Mouse (Mus musculus): ENCODE data around the gene Gm26620.
A peak's percentile ranks its signal among the peaks of the same experiment; 100 is the strongest.

The Gm26620 gene

GRCm38 (mm10) chr1:170884978-170885561, at the start of gene Gm26620, which contains the start of gene Dusp12:
TSS of gene Gm26620 (plus strand) at chr1:170885065.
TSS of gene Dusp12 (minus strand) at chr1:170885540.
- DNase-seq (ENCODE audit: low read depth, low spot score): peak; percentile 85

GRCm38 (mm10) chr1:170839685-170840084, 45.2 kb upstream of the Gm26620 start:
- DNase-seq (ENCODE audit: low read depth, low spot score): peak; percentile 37

DNA sequence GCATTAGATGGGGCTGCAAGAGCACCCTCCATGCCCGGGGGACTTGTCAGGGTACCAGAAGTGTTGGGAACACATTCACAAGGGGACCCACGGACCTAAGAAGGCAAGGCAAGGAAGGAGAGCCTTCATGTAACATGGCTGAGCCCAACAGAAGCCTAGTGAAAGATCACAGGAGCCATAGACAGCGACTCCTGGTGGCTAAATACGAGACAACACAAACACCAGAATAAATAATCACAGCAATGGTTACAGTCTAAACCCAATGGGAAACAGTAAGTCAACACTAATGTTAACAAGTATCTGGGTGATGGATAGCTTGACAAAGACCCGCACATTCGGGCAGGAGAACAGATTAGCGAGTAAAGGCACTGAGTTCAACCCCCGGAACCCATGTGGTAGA, 40.5 kb upstream of the Gm26620 start:
- DNase-seq (ENCODE audit: low read depth, low spot score): no peak

- no peak for DNase-seq (ENCODE audit: low read depth, low spot score)
Observed at GRCm38 (mm10) chr1:170845448-170846307, 39.2 kb upstream of the Gm26620 start.

DNA sequence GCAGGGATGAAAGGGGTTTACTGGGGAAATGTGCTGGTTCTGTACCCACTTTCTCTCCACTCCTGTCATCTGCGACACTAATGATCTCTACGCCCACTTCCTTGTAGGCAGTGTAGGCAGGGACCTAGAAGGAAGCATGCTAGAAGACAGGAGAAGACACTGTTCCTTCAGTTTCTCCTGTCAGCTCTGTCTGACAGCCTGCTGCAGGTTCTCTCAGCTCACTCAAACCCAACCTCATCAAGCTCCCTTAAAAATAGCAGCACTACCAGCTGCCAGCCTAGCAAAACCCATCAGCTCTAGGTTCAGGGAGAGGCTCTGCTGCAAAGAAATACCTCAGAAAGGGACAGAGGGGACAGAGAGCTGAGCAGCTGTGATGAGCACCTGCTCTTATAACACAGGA, 34.9 kb upstream of the Gm26620 start:
- no peak for DNase-seq (ENCODE audit: low read depth, low spot score)

DNA sequence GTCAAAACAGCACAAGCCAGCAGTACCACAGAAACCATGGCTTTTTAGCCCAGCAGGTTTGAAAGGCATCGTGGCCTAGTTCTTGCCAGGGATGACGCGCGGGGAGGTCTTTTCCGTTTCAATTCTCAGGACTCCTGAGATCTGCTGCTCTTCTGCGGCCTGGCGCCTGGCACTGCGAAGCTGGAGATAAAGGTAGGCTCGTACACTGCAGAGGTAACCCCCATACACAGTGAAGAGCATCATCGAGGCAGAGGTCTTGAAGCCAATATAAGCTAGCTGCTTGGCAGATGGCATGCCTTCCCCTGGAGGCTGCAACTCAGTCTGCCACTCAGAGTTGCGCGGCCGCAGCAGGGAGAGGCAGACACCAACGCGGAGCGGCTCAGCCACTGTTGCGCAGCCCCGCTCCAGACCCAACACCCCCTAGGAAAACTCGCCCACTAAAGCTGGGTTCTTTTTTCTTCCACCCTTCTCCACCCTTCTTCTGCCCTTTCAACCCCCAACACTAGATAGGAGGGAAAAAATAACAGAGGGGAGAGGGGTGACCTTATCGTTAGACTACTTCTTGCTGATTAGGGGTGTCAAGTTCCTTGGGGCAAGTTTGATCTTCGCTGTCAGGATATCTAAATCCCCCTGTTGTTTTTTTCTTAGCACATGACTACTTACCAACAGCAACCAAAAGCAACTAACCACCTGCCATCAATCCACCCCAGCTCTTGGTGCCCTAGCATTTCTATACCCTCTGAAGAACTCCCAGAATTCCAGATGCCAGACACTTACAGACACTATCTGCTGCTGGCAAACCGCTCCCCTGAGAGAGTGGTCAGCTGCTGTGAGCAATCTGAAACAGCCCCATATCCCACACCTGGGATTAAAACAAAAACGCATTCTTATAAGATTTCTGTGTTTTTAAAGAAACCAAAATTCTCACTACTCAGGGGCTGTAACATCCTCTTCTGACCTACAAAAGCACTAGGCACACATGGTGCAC, 33.9 kb upstream of the Gm26620 start:
- DNase-seq (ENCODE audit: low read depth, low spot score): no peak

DNA sequence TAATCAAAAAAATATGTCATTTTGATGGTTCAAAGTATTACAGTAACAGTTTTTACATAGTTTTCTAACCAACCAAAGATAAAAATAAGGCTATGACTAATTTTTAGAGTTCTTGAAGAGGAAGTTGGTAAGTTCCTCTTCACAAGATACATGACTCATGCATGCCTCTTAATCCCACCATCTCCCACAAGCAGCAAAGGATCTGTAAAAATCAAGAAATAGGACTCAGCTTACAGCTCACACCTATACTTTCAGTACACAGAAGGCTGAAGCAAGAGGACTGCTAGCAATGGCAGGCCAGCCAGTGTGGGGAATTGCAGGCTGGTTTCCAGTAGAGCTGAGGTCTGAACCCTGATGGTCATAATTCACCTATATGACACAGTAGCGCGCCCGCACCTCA, 31.3 kb upstream of the Gm26620 start:
- no peak for DNase-seq (ENCODE audit: low read depth, low spot score)

DNA sequence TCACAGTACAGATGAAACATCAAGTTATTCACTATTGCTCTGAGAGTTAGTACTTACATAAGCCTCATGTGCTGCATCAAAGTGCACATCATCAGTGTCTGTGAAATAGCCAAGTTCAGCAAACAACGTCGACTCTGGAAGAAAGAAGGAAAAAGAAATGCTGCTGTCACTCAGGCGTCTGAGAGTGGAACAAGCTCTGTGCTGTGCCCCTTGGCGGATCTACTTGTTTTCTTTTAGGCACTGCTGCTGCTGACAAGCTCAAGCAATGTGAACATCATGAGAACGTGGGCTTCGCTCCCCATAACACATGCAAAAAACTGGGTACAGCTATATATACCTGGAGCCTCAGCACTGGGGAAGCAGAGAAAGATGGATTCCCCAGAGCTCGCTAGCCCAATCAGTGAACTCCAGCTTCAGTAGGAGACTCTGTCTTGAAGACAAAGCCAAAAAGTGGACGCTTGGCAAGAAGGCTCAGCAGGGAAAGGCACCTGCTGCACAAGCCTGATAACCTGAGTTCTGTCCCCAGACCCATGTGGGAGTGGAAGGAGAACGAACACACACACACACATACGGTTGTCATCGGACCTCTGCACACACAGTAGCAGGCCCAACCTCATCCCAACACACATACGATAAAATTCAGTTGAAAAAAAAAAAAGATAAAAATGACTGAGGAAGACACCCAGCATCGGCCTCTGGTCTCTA, 29.7 kb upstream of the Gm26620 start:
- DNase-seq (ENCODE audit: low read depth, low spot score): no peak

GRCm38 (mm10) chr1:170857369-170857768, 27.5 kb upstream of the Gm26620 start:
- DNase-seq (ENCODE audit: low read depth, low spot score): no peak

DNA sequence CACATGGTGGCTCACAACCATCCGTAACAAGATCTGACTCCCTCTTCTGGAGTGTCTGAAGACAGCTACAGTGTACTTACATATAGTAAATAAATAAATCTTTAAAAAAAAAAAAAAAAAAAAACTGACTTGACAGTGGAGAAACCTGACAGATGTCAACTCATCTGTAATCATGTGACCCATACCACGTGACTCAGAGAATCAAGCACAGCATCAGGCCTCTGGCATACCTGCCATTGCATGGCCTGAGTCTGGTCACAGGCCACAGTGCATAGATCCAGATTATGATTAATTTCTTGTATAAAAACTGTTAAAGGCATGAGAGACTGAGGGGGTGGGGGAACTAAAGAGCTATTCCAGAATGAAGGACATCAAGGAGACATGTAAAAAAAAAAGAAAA, 26.0 kb upstream of the Gm26620 start:
- no peak for DNase-seq (ENCODE audit: low read depth, low spot score)

- no peak for DNase-seq (ENCODE audit: low read depth, low spot score)
Observed at GRCm38 (mm10) chr1:170861671-170862434, 23.0 kb upstream of the Gm26620 start.

- DNase-seq (ENCODE audit: low read depth, low spot score): no peak
Observed at GRCm38 (mm10) chr1:170862435-170862717, 22.5 kb upstream of the Gm26620 start.

GRCm38 (mm10) chr1:170863033-170863432, 21.8 kb upstream of the Gm26620 start:
- DNase-seq (ENCODE audit: low read depth, low spot score): no peak

DNA sequence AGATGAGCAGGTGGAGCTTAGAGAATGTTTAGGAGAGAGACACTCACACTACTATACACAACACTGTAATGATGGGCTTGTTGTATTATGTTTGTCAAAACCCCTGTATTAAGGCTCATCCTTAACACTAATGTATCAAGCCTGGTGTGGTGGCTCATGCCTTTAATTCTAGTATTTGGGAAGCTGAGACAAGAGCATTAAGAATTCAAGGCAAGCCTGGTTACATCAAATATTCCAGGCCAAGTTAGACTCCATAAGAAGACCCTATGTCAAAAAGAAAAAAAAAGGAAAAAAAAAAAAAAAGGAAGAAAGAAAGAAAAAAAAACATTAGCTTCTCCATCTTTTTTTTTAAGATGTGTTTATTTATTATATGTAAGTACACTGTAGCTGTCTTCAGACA, 20.6 kb upstream of the Gm26620 start:
- no peak for DNase-seq (ENCODE audit: low read depth, low spot score)

GRCm38 (mm10) chr1:170864754-170865153, 20.1 kb upstream of the Gm26620 start:
- DNase-seq (ENCODE audit: low read depth, low spot score): no peak

DNA sequence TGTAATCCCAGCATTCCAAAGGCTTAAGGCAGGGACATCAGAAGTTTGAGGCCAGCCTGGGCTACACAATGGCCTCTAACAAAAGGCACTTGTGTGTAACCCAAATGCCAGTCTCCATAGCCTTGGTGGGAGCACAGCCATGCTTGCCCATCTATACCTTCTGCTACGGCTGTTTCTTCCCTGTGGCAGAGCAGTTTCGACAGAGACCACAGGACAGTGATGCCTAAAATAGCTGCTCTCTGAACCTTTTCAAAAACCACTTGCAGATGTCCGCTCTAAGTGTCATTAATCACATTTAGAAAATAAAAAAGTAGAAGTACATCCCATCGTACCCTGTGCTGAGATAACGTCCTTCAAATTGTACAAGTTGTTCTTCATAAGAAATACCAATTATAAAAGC, 19.5 kb upstream of the Gm26620 start:
- no peak for DNase-seq (ENCODE audit: low read depth, low spot score)

- no peak for DNase-seq (ENCODE audit: low read depth, low spot score)
Observed at GRCm38 (mm10) chr1:170866992-170867690, 17.7 kb upstream of the Gm26620 start.

DNA sequence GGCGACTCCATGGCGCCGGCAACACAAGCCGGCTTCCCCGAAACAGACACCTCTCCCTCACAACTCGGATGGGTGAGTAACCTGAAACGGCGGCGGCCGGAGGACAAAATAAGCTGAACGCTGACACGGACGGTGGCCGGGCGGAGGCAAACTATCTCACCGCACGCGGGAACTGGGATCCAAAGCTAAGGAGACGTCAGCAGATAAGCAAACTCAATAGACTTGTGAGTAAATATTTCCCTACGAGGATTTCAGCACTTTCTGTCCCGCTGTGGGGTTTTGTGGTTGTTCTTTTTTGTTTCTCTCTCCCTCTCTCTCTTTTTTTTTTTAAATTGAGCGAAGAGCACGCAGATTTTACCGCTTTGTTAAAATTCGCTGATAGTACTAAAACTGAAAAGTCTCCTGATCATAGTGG, 17.2 kb upstream of the Gm26620 start, which contains the start of gene Atf6:
Gene Atf6, minus strand, starts transcription at position 81 of the 415 bp plus-strand sequence.
- peak; percentile 78 for DNase-seq (ENCODE audit: low read depth, low spot score)

DNA sequence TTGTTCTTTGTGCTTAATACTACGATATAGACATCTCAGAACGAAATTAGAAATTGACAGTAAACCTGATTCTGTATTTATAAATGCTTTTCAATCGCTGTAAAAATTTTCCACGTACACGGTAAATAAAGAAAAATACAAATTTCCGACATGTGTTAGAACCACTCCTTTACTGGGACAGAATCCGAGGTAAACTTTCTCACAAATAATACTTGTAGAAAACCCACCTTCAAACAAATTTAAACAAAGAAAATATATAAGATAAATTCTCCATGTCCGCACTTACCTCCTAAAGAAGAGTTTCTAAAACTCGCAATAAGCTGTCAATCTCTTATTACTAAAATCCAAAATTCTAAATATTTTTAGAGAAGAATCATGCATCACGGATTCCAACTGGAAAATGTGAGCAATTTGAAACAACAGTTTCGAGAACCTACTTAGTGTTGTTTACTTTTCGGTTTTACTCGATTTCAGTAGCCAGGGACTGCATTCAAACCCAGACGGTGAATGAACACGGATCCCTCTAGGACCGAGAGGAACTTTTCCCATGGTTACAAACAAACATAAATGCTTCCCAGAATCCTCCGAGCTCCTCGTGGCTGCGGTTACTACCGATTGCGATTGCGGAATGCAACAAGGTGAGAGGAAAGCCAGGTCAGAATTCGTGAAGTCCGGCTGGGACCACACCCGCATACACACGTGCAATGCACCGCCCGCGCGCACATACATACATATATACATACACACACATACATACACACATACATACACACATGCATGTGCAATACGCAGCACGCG, 16.6 kb upstream of the Gm26620 start:
- DNase-seq (ENCODE audit: low read depth, low spot score): peak; percentile 78
